Mouse (Mus musculus): ENCODE measurements around the gene Gm26992.

- no peak for TF ChIP-seq CHD2 (IDR thresholded peaks at IDR 0.05; ENCODE audit: low read depth, low read length)
- no peak for TF ChIP-seq HCFC1 (IDR thresholded peaks at IDR 0.05; ENCODE audit: borderline replicate concordance, insufficient read depth, low read length)
These were observed 86.4 kb downstream of the Gm26992 start for GRCm38 (mm10) chrX:103508218-103508617.

Measured in ES-E14 (cell line).